Mouse (Mus musculus) erythroblast, embryonic 14.5 days (primary cell): ENCODE data around the gene Moap1.

Experiments used
- GATA1 ChIP-seq: IDR thresholded peaks from 2 replicates; pipeline ENCODE4 v1.6.1; 2012; ENCODE audit warnings: low read length, inconsistent platforms, mixed read lengths
- TAL1 ChIP-seq: IDR thresholded peaks from 3 replicates; pipeline ENCODE4 v1.6.1; 2012; ENCODE audit warnings: low read length, inconsistent platforms, mixed read lengths

DNA sequence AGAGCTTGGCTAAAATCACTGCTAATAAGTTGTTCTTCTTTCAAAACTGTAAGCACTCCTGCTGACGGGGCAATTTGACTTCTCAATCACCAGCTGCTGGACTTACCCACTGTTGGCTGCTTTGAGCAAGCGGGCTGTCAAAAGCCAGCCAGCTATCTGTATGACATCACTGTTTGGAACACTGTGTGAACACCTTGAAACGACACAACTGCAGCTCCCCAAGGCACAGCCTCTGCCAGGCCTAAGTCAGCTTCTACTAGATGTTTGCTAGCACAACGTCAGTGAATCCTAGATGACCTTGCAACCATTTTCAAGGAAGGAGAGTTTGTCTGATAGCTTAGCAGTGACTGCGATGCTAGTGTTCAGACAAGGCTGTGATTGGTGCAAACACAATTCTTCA is 4.4 kb downstream of the Moap1 start:
- TF ChIP-seq TAL1 = no peak
- no peak for TF ChIP-seq GATA1
